Mouse (Mus musculus) megakaryocyte, embryonic 14.5 days (primary cell): ENCODE data around the gene 1700025G04Rik. TPM values are rescaled to one million over a fixed set of nuclear protein-coding genes. Genes with fewer than 3 reads are reported as not detected.

ENCODE experiments used
- H3K27me3 ChIP-seq: replicated peaks from 2 replicates; pipeline ENCODE3; 2012; ENCODE audit warnings: inconsistent platforms
- H3K36me3 ChIP-seq: replicated peaks from 2 replicates; pipeline ENCODE3; 2012; ENCODE audit warnings: low read length, inconsistent platforms, mixed read lengths
- H3K4me1 ChIP-seq: 2 replicates; pipeline ENCODE4 v1.6.1; 2012; ENCODE audit warnings: inconsistent platforms
- H3K4me3 ChIP-seq: replicated peaks from 2 replicates; pipeline ENCODE3; 2012; ENCODE audit warnings: moderate library complexity, mild to moderate bottlenecking, inconsistent platforms
- H3K9me3 ChIP-seq: 2 replicates; pipeline ENCODE4 v1.6.1; 2012; ENCODE audit warnings: inconsistent platforms
- FLI1 ChIP-seq: IDR thresholded peaks from 2 replicates; pipeline ENCODE4 v1.6.1; 2012; ENCODE audit warnings: low read length, inconsistent platforms, mixed read lengths
- GATA1 ChIP-seq: IDR thresholded peaks from 3 replicates; pipeline ENCODE4 v1.6.1; 2012; ENCODE audit warnings: mixed read lengths, low read length, inconsistent platforms, borderline replicate concordance
- polyA plus RNA-seq: library from polyadenylated mRNA; stranded (reverse); fragments of >175 nt; gene quantifications from 2 replicates; pipeline ENCODE4 v1.2.3, GENCODE M21; 2012; ENCODE audit warnings: low replicate concordance; ENCODE audit not compliant: insufficient read depth

1700025G04Rik gene
- polyA plus RNA-seq, 1 experiment = 1.1 TPM

GRCm38 (mm10) chr1:151900706-151901360 is 189.1 kb downstream of the 1700025G04Rik start:
- no peak overlapping the region for H3K4me3 ChIP-seq
- peaks cover 7% of the 10 kb centered on the region for H3K27me3 ChIP-seq
- H3K9me3 ChIP-seq = no peaks in the 10 kb centered on the region
- H3K4me1 ChIP-seq = peaks cover 9% of the 10 kb centered on the region
- H3K36me3 ChIP-seq = no peaks in the 10 kb centered on the region
- TF ChIP-seq GATA1 = no peak
- TF ChIP-seq FLI1 = no peak

DNA sequence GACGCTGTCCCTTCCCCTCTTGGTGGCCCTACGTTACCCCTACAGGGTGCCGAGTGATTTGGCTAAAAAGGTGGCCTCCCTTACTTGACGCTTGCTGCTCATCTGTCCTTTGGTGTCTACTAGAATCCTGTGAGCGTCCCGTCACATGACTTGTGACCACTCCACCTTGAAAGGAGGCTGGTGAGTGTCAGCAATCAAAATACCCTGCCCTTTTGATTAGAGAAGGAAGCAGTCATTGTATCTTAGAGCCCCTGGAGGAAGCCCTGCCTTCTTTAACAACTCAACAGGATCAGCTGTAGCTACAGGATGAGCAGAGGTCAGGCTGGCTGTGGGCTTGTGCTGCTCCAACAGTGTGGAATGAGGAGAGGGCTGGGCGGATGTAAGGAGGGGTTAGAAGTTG is 190.0 kb downstream of the 1700025G04Rik start:
- Histone ChIP-seq H3K9me3 (no peaks in the 10 kb centered on the region), H3K27me3 (peaks cover 7% of the 10 kb centered on the region), H3K36me3 (no peaks in the 10 kb centered on the region), H3K4me1 (peaks cover 9% of the 10 kb centered on the region), H3K4me3 (no peak overlapping the region)
- TF ChIP-seq GATA1 = no peak

GRCm38 (mm10) chr1:151895406-151895805 is 194.5 kb downstream of the 1700025G04Rik start:
- Histone ChIP-seq H3K4me1 (peaks cover 13% of the 10 kb centered on the region), H3K9me3 (no peaks in the 10 kb centered on the region), H3K36me3 (peaks cover 8% of the 10 kb centered on the region), H3K4me3 (no peak overlapping the region), H3K27me3 (peaks cover 6% of the 10 kb centered on the region)
- no peak for TF ChIP-seq FLI1
- no peak for TF ChIP-seq GATA1

DNA sequence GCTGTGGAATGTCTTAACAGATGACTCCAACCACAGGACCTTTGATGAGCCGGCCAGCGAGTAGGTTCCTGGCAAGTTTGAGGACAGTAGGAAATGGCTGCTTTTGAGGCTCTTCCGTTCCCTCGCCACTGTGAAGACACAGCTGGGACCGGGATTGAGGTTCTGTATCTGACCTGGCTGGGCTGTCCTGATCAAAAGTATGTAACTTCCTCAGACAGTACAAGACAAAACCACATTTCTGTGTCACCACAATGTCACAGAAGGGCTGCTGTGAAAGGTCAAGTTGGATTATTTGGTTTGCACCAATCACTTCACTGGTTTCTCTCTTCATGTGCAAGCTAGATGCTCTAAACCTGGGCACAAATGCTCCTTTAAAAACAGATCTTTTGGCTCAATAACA is 195.9 kb downstream of the 1700025G04Rik start:
- H3K36me3 ChIP-seq = peaks cover 8% of the 10 kb centered on the region
- no peak for TF ChIP-seq FLI1
- TF ChIP-seq GATA1 = no peak

GRCm38 (mm10) chr1:151892008-151892407 is 197.9 kb downstream of the 1700025G04Rik start:
- no peak for TF ChIP-seq FLI1
- TF ChIP-seq GATA1 = no peak
- H3K36me3 ChIP-seq = peaks cover 8% of the 10 kb centered on the region
- peaks cover 13% of the 10 kb centered on the region for H3K4me1 ChIP-seq
- no peak overlapping the region for H3K4me3 ChIP-seq
- no peaks in the 10 kb centered on the region for H3K9me3 ChIP-seq
- peaks cover 2% of the 10 kb centered on the region for H3K27me3 ChIP-seq

More for the DNA sequence above, 195.9 kb downstream of the 1700025G04Rik start:
- H3K9me3 ChIP-seq = no peaks in the 10 kb centered on the region
- peaks cover 13% of the 10 kb centered on the region for H3K4me1 ChIP-seq
- no peak overlapping the region for H3K4me3 ChIP-seq
- H3K27me3 ChIP-seq = peaks cover 2% of the 10 kb centered on the region

- H3K4me3 ChIP-seq = no peak overlapping the region
- peaks cover 8% of the 10 kb centered on the region for H3K36me3 ChIP-seq
- H3K4me1 ChIP-seq = peaks cover 13% of the 10 kb centered on the region
- H3K27me3 ChIP-seq = peaks cover 2% of the 10 kb centered on the region
- no peaks in the 10 kb centered on the region for H3K9me3 ChIP-seq
- TF ChIP-seq FLI1 = no peak
- TF ChIP-seq GATA1 = no peak
Observed at GRCm38 (mm10) chr1:151891194-151891593, 198.7 kb downstream of the 1700025G04Rik start.

- no peak for TF ChIP-seq GATA1
- H3K27me3 ChIP-seq = peaks cover 4% of the 10 kb centered on the region
- H3K4me1 ChIP-seq = peaks cover 13% of the 10 kb centered on the region
- peaks cover 8% of the 10 kb centered on the region for H3K36me3 ChIP-seq
- H3K4me3 ChIP-seq = no peak overlapping the region
- H3K9me3 ChIP-seq = no peaks in the 10 kb centered on the region
Observed at GRCm38 (mm10) chr1:151890041-151890621, 199.8 kb downstream of the 1700025G04Rik start.

DNA sequence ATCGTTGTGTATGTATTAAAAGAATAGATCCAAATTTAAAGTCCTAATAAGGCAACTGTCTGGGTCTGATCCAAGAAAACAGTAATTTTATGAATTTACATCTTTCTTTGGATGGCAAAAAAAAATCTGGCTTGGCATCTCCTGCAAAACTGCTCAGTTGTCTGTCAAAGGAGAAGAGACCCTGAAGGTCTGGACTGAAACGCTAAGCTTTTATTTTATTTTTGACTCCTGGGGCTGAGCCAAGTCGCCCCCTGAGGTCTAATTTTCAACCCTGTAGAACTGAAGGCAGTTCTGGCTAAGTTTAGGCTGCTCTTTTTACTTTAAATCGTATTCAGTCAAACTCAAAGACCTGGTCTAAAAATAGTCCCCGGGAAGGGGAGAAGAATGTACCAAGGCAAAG is 202.3 kb downstream of the 1700025G04Rik start:
- TF ChIP-seq GATA1 (no peak), FLI1 (no peak)
- Histone ChIP-seq H3K27me3 (peaks cover 6% of the 10 kb centered on the region), H3K4me3 (no peak overlapping the region), H3K4me1 (peaks cover 5% of the 10 kb centered on the region), H3K36me3 (peaks cover 6% of the 10 kb centered on the region), H3K9me3 (no peaks in the 10 kb centered on the region)

DNA sequence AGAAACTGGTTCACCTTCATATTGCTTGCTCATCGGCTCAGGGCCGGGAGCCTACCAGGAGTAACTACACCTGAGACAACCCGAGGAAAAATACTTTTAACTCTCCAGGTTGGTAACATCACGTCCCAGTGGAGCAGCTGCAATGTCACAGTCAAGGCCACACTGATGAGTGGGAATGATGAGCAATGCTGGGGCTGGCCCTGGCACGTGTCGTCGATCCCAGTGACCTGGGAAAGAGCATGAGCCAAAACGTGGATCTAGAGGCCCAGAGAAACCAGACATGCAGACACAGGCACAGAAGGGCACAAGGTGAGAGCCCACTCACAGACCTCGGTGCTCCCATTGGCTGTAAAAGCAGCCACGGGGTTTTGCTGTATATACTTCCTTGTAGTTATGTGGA is 202.8 kb downstream of the 1700025G04Rik start:
- no peak for TF ChIP-seq FLI1
- TF ChIP-seq GATA1 = no peak
- Histone ChIP-seq H3K4me3 (no peak overlapping the region), H3K4me1 (peaks cover under 1% of the 10 kb centered on the region), H3K27me3 (peaks cover 7% of the 10 kb centered on the region), H3K36me3 (peaks cover 5% of the 10 kb centered on the region), H3K9me3 (no peaks in the 10 kb centered on the region)

- peaks cover 15% of the 10 kb centered on the region for H3K27me3 ChIP-seq
- no peaks in the 10 kb centered on the region for H3K4me1 ChIP-seq
- H3K4me3 ChIP-seq = no peak overlapping the region
- peaks cover 5% of the 10 kb centered on the region for H3K36me3 ChIP-seq
- no peaks in the 10 kb centered on the region for H3K9me3 ChIP-seq
- no peak for TF ChIP-seq FLI1
- no peak for TF ChIP-seq GATA1
Observed at GRCm38 (mm10) chr1:151886171-151886570, 203.8 kb downstream of the 1700025G04Rik start.

- H3K4me3 ChIP-seq = no peak overlapping the region
- H3K4me1 ChIP-seq = peaks cover 4% of the 10 kb centered on the region; the same call in 1 of the 2 replicates
- no peak for TF ChIP-seq GATA1
- no peak for TF ChIP-seq FLI1
- H3K27me3 ChIP-seq = peaks cover 26% of the 10 kb centered on the region
- H3K36me3 ChIP-seq = no peaks in the 10 kb centered on the region
- H3K9me3 ChIP-seq = no peaks in the 10 kb centered on the region
Observed at GRCm38 (mm10) chr1:151881253-151881652, 208.7 kb downstream of the 1700025G04Rik start.
